Mouse (Mus musculus) heart, embryonic 15.5 days (tissue): ENCODE results near the gene Phldb2. TPM values are rescaled to one million over a fixed set of nuclear protein-coding genes. Genes with fewer than 3 reads are reported as not detected.

Experiments used
- ATAC-seq: fragments of 200-750 bp; cut with Nextera tagmentation; replicated peaks from 2 replicates; pipeline ENCODE4 v1.8.0; 2017; ENCODE audit warnings: low read depth, moderate TSS enrichment; ENCODE audit not compliant: insufficient number of reproducible peaks, insufficient read depth, low FRiP score
- H3K27ac ChIP-seq: fragments of 300-500 bp; sonication (generic); 2 replicates; pipeline ENCODE4 v1.5.1; 2015; ENCODE audit warnings: mild to moderate bottlenecking, inconsistent platforms
- H3K27me3 ChIP-seq: fragments of 300-500 bp; sonication (generic); 2 replicates; pipeline ENCODE4 v1.6.1; 2015; ENCODE audit warnings: inconsistent platforms
- H3K36me3 ChIP-seq: fragments of 300-500 bp; sonication (generic); 2 replicates; pipeline ENCODE4 v1.6.1; 2015; ENCODE audit warnings: mild to moderate bottlenecking, inconsistent platforms
- H3K4me1 ChIP-seq: fragments of 300-500 bp; sonication (generic); replicated peaks from 2 replicates; pipeline ENCODE4 v1.6.1; 2015; ENCODE audit warnings: inconsistent platforms
- H3K4me2 ChIP-seq: fragments of 300-500 bp; sonication (generic); 2 replicates; pipeline ENCODE4 v1.6.1; 2015; ENCODE audit warnings: inconsistent platforms, mild to moderate bottlenecking, moderate library complexity
- H3K4me3 ChIP-seq: fragments of 300-500 bp; sonication (generic); 2 replicates; pipeline ENCODE4 v1.5.1; 2015; ENCODE audit warnings: mild to moderate bottlenecking, inconsistent platforms
- H3K9ac ChIP-seq: fragments of 300-500 bp; sonication (generic); 2 replicates; pipeline ENCODE4 v1.6.1; 2015; ENCODE audit warnings: mild to moderate bottlenecking, inconsistent platforms
- H3K9me3 ChIP-seq: fragments of 300-500 bp; sonication (generic); replicated peaks from 2 replicates; pipeline ENCODE4 v1.6.1; 2016; ENCODE audit warnings: inconsistent platforms
- WGBS: fragments of 180-500 bp; shearing (Covaris S2); methylation state at CpG from one replicate; pipeline ENCODE4 v1.1.7; 2015; ENCODE audit warnings: mixed read lengths; 5-methylcytosine and 5-hydroxymethylcytosine counted together
- polyA plus RNA-seq: library from polyadenylated mRNA; unstranded; fragments of >200 nt; fragmentation: Nextera tagmentation; extraction: Ambion mirVana; gene quantifications from 2 replicates; pipeline ENCODE4 v1.2.1, GENCODE M21; 2015

Gene Phldb2
- polyA plus RNA-seq, 1 experiment from 2014 or later, result 39.8 TPM

GRCm38 (mm10) chr16:45757421-45758078 lies 195.8 kb downstream of the Phldb2 start:
- H3K27me3 ChIP-seq, result no peaks in the 10 kb centered on the region
- H3K36me3 ChIP-seq, result peaks cover 25% of the 10 kb centered on the region
- H3K9me3 ChIP-seq, result no peaks in the 10 kb centered on the region
- H3K27ac ChIP-seq, result peak overlapping the region; percentile 82
- no peak overlapping the region for H3K9ac ChIP-seq
- no peak overlapping the region for H3K4me3 ChIP-seq
- whole genome bisulfite sequencing, result 65% methylated on average over 12 of the region's 12 CpGs
- peak; percentile 69; the same call in 1 of the 2 replicates for ATAC-seq
- no peak overlapping the region for H3K4me2 ChIP-seq
- H3K4me1 ChIP-seq, result 0 out of 2 replicates have a peak, but pooled peaks cover 3% of the 10 kb centered on the region

DNA sequence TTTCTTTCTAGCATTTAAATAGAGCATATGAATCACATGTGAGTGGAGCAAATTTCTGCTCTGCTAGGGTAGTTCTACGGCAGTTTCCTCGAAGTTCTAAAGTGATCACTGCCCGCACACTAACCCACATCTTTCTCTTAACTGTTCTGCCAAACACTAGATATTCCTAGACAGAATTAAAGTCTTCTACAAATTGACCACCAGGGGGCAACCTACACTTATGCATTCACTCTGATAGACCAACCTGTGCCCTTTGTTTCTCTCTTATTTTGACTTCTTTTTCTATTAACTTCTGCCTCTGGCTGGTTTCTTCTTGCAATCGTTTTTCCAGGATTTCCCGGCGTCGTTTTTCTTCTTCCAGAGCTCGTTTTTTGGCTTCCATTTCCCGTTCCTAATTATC lies 196.5 kb downstream of the Phldb2 start:
- 33% methylated on average over 9 of the region's 9 CpGs for WGBS
- H3K4me3 ChIP-seq, result no peak overlapping the region
- ATAC-seq, result 0 out of 2 replicates have a peak, but pooled peaks have one; percentile 39
- peaks cover 29% of the 10 kb centered on the region for H3K36me3 ChIP-seq
- H3K4me1 ChIP-seq, result 0 out of 2 replicates have a peak, but pooled peaks cover 3% of the 10 kb centered on the region
- H3K27ac ChIP-seq, result peak overlapping the region; percentile 82; the same call in 1 of the 2 replicates
- no peak overlapping the region for H3K9ac ChIP-seq
- H3K4me2 ChIP-seq, result no peak overlapping the region
- H3K27me3 ChIP-seq, result no peaks in the 10 kb centered on the region
- H3K9me3 ChIP-seq, result no peaks in the 10 kb centered on the region

GRCm38 (mm10) chr16:45743591-45744144 lies 209.7 kb downstream of the Phldb2 start:
- Histone ChIP-seq H3K27ac (peak overlapping the region; percentile 97; the same call in 1 of the 2 replicates), H3K4me1 (peaks cover 6% of the 10 kb centered on the region), H3K4me3 (no peak overlapping the region), H3K9ac (no peak overlapping the region), H3K4me2 (no peak overlapping the region), H3K27me3 (no peaks in the 10 kb centered on the region), H3K36me3 (peaks cover 20% of the 10 kb centered on the region), H3K9me3 (no peaks in the 10 kb centered on the region)
- WGBS, result 72% methylated on average over 4 of the region's 4 CpGs
- no peak for ATAC-seq

DNA sequence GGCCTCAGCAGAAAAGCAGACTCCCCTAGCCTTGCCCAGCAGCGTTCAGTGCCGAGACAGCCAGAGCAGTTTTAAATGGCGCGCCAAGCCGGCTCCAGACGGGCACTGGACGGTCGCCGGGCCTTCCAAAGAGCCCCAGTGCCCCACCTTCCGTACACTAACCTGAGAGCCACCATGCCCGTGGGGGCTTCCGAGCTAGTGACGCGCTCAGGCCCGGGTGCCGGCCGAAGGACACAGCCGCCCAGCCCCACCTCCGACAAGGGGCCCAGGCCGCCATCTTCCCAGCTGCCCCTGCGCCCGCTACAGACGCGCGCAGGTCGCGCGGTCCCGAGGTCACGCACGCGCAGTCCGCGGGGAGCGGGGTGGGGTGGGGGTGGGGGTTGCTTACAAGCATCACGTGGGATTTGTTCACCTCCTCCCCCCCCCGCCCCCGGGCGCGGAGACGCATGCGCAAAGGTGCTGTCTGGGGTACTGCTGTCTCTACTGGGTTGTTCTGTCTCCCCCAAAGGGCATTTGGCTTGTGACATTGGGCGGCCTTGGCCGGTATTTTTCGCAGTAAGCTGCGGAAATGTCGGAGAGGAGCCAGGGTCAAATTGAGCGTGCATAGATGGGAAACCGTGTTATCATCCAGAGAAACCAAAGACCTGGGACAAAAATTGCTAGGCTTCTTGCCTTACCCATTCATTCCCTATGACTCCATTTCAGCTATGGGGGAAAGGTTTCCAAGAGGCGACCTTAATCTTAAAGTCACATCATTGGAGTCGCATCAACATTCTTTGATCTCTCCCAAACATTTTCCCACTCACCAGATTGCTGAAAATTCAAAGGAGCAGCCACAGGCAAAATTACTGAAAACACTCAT lies 210.6 kb downstream of the Phldb2 start, which contains the start of gene Abhd10:
Gene Abhd10 (minus strand): TSS at position 341 of the 862 bp plus-strand sequence.
- under 1% methylated on average over 51 of the region's 51 CpGs for WGBS
- Histone ChIP-seq H3K4me1 (peaks cover 6% of the 10 kb centered on the region), H3K27ac (peak within 1 kb of the TSS; percentile 97), H3K36me3 (peaks cover 12% of the 10 kb centered on the region), H3K4me2 (peak within 1 kb of the TSS; percentile 70), H3K27me3 (no peaks in the 10 kb centered on the region), H3K9me3 (no peaks in the 10 kb centered on the region), H3K4me3 (peak within 1 kb of the TSS; percentile 95), H3K9ac (peak within 1 kb of the TSS; percentile 97)
- ATAC-seq, result peak; percentile 99

GRCm38 (mm10) chr16:45737880-45738279 lies 215.5 kb downstream of the Phldb2 start:
- H3K27ac ChIP-seq, result no peak overlapping the region
- no peaks in the 10 kb centered on the region for H3K9me3 ChIP-seq
- no peak overlapping the region for H3K4me2 ChIP-seq
- peaks cover 34% of the 10 kb centered on the region for H3K36me3 ChIP-seq
- 85% methylated on average over 8 of the region's 8 CpGs for WGBS
- H3K4me3 ChIP-seq, result no peak overlapping the region
- H3K9ac ChIP-seq, result no peak overlapping the region
- H3K27me3 ChIP-seq, result no peaks in the 10 kb centered on the region
- ATAC-seq, result no peak
- peaks cover 4% of the 10 kb centered on the region for H3K4me1 ChIP-seq

GRCm38 (mm10) chr16:45736724-45737123 lies 216.7 kb downstream of the Phldb2 start:
- WGBS, result 89% methylated on average over 3 of the region's 3 CpGs
- H3K9ac ChIP-seq, result no peak overlapping the region
- peaks cover 42% of the 10 kb centered on the region for H3K36me3 ChIP-seq
- no peaks in the 10 kb centered on the region for H3K27me3 ChIP-seq
- H3K27ac ChIP-seq, result no peak overlapping the region
- H3K4me2 ChIP-seq, result no peak overlapping the region
- no peak for ATAC-seq
- H3K4me3 ChIP-seq, result no peak overlapping the region
- H3K9me3 ChIP-seq, result no peaks in the 10 kb centered on the region
- peaks cover 4% of the 10 kb centered on the region for H3K4me1 ChIP-seq

GRCm38 (mm10) chr16:45729163-45729562 lies 224.2 kb downstream of the Phldb2 start:
- ATAC-seq, result no peak
- no peaks in the 10 kb centered on the region for H3K9me3 ChIP-seq
- H3K9ac ChIP-seq, result no peak overlapping the region
- H3K4me1 ChIP-seq, result peaks cover 7% of the 10 kb centered on the region
- no peak overlapping the region for H3K4me2 ChIP-seq
- no peak overlapping the region for H3K27ac ChIP-seq
- peaks cover 22% of the 10 kb centered on the region for H3K36me3 ChIP-seq
- 91% methylated on average over 5 of the region's 5 CpGs for WGBS
- no peaks in the 10 kb centered on the region for H3K27me3 ChIP-seq
- H3K4me3 ChIP-seq, result no peak overlapping the region

GRCm38 (mm10) chr16:45724742-45725102 lies 228.7 kb downstream of the Phldb2 start:
- 2% methylated on average over 10 of the region's 10 CpGs for whole genome bisulfite sequencing
- peak; percentile 37; the same call in 1 of the 2 replicates for ATAC-seq
- Histone ChIP-seq H3K36me3 (no peaks in the 10 kb centered on the region), H3K4me3 (peak overlapping the region; percentile 54), H3K27ac (no peak overlapping the region), H3K4me1 (peaks cover 14% of the 10 kb centered on the region), H3K27me3 (peaks cover 8% of the 10 kb centered on the region; the same call in 1 of the 2 replicates), H3K9me3 (no peaks in the 10 kb centered on the region), H3K4me2 (peak overlapping the region; percentile 92), H3K9ac (peak overlapping the region; percentile 50)

DNA sequence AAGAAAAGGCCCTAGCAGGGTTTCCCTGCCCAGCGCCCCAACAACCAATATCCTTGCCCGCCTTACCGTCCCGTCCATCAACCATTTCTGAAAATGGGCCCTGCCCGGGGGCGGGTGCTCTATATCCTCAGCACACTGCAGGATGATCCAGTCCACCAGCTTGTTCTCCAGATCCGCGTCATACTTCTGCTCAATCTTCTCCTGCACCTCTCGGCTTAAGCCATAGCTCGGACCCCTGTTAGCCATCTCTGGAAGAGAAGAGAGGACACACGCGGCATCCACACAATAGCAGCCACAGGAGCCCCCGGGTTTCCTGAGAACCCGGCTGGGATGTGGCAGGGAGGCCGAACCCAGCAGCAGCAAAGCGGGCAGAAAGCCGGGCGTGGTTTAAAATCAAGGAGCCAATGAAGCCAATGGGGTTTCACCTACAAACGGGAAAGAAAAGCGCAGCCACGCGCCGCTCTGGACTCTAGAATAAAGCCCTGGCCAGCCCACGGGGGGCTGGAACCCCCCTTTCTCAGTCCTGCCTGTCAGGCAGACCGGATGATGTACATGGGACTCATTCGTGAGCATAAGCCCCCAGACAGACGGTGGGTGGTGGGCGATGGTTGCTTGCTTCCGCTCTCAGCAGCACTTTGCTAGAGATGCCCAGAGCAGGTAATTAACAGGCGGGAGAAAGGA lies 229.2 kb downstream of the Phldb2 start, which contains the start of gene Tagln3:
Gene Tagln3 (minus strand): TSS at position 548 of the 681 bp plus-strand sequence.
- peak within 1 kb of the TSS; percentile 54 for H3K4me3 ChIP-seq
- no peak within 1 kb of the TSS for H3K27ac ChIP-seq
- H3K36me3 ChIP-seq, result no peaks in the 10 kb centered on the region
- H3K9me3 ChIP-seq, result no peaks in the 10 kb centered on the region
- peaks cover 8% of the 10 kb centered on the region; the same call in 1 of the 2 replicates for H3K27me3 ChIP-seq
- peak; percentile 37; the same call in 1 of the 2 replicates for ATAC-seq
- peak within 1 kb of the TSS; percentile 50 for H3K9ac ChIP-seq
- peak within 1 kb of the TSS; percentile 92 for H3K4me2 ChIP-seq
- H3K4me1 ChIP-seq, result peaks cover 14% of the 10 kb centered on the region
- 3% methylated on average over 30 of the region's 30 CpGs for WGBS

- H3K9me3 ChIP-seq, result no peaks in the 10 kb centered on the region
- peak overlapping the region; percentile 54 for H3K4me3 ChIP-seq
- H3K4me2 ChIP-seq, result peak overlapping the region; percentile 92
- H3K9ac ChIP-seq, result peak overlapping the region; percentile 50; the same call in 1 of the 2 replicates
- no peaks in the 10 kb centered on the region for H3K36me3 ChIP-seq
- 69% methylated on average over 6 of the region's 6 CpGs for WGBS
- ATAC-seq, result no peak
- H3K27me3 ChIP-seq, result peaks cover 8% of the 10 kb centered on the region; the same call in 1 of the 2 replicates
- peaks cover 14% of the 10 kb centered on the region for H3K4me1 ChIP-seq
- no peak overlapping the region for H3K27ac ChIP-seq
These were observed 230.1 kb downstream of the Phldb2 start for GRCm38 (mm10) chr16:45723172-45723901.
